Mouse (Mus musculus) thymus, postnatal 0 days (tissue): ENCODE data around the gene Zfp711. TPM values are rescaled to one million over a fixed set of nuclear protein-coding genes. Genes with fewer than 3 reads are reported as not detected.

Experiments
- DNase-seq: peaks from one replicate; pipeline ENCODE4 v3.0.0-alpha.2; 2015; ENCODE audit warnings: low spot score
- polyA plus RNA-seq: library from polyadenylated mRNA; unstranded; fragments of >200 nt; fragmentation: Nextera tagmentation; extraction: Ambion mirVana; gene quantifications from 2 replicates; pipeline ENCODE4 v1.2.1, GENCODE M21; 2015

The Zfp711 gene
- polyA plus RNA-seq, result 3.0 and 3.3 TPM in 2 replicates

- peak; percentile 76 for DNase-seq
These were observed at the start of gene Zfp711 for GRCm38 (mm10) chrX:112600511-112601305. Zfp711 (plus strand) TSS chrX:112600526.

- DNase-seq, result no peak
These were observed 32.6 kb upstream of the Zfp711 start for GRCm38 (mm10) chrX:112567716-112568115.

- DNase-seq, result peak; percentile 12
These were observed 1.2 kb downstream of the Zfp711 start for GRCm38 (mm10) chrX:112601306-112602120.

- DNase-seq, result no peak
These were observed 75.2 kb downstream of the Zfp711 start for GRCm38 (mm10) chrX:112675525-112675924.

GRCm38 (mm10) chrX:112680605-112681004 lies 80.3 kb downstream of the Zfp711 start:
- no peak for DNase-seq

Other genes starting within 250 kb of the Zfp711 start
- not detected in 2 replicates for gene Satl1, start 193.7 kb upstream of the Zfp711 start, polyA plus RNA-seq
- not detected in 2 replicates for gene 2010106E10Rik, start 105.3 kb upstream of the Zfp711 start, polyA plus RNA-seq
- 0.37 and 0.55 TPM in 2 replicates for gene Pof1b, start 98.1 kb downstream of the Zfp711 start, polyA plus RNA-seq